Mouse (Mus musculus) kidney, postnatal 0 days (tissue): ENCODE results near the gene Snrpd3. TPM values are rescaled to one million over a fixed set of nuclear protein-coding genes. Genes with fewer than 3 reads are reported as not detected.
"Not testable (repeated sequence)": the region's sequence is repeated elsewhere in the genome, so short reads cannot be mapped to it uniquely, and the experiment has no call there.

Experiments used
- ATAC-seq: fragments of 200-750 bp; cut with Nextera tagmentation; replicated peaks from 2 replicates; pipeline ENCODE4 v1.8.0; 2017; ENCODE audit warnings: low read depth, moderate number of reproducible peaks, moderate TSS enrichment, moderate library complexity; ENCODE audit not compliant: low FRiP score
- DNase-seq: peaks from one replicate; pipeline ENCODE4 v3.0.0-alpha.2; 2016; ENCODE audit warnings: low spot score
- H3K27ac ChIP-seq: fragments of 300-500 bp; sonication (generic); 2 replicates; pipeline ENCODE4 v1.5.1; 2014; ENCODE audit warnings: mild to moderate bottlenecking
- H3K27me3 ChIP-seq: fragments of 300-500 bp; sonication (generic); 2 replicates; pipeline ENCODE4 v1.6.1; 2014; ENCODE audit warnings: low read length, mixed read lengths; ENCODE audit not compliant: insufficient read depth
- H3K36me3 ChIP-seq: fragments of 300-500 bp; sonication (generic); 2 replicates; pipeline ENCODE4 v1.6.1; 2014; ENCODE audit warnings: low read length, mixed read lengths; ENCODE audit not compliant: insufficient read depth
- H3K4me1 ChIP-seq: fragments of 300-500 bp; sonication (generic); replicated peaks from 2 replicates; pipeline ENCODE4 v1.6.1; 2014; ENCODE audit warnings: antibody characterized with exemption, low read length, mixed read lengths; ENCODE audit not compliant: insufficient read depth
- H3K4me2 ChIP-seq: fragments of 300-500 bp; sonication (generic); 2 replicates; pipeline ENCODE4 v1.6.1; 2014; ENCODE audit warnings: mild to moderate bottlenecking, low read length, moderate library complexity, mixed read lengths
- H3K4me3 ChIP-seq: fragments of 300-500 bp; sonication (generic); replicated peaks from 2 replicates; pipeline ENCODE4 v1.5.1; 2014; ENCODE audit warnings: low read depth, low read length
- H3K9ac ChIP-seq: fragments of 300-500 bp; sonication (generic); 2 replicates; pipeline ENCODE4 v1.6.1; 2014; ENCODE audit warnings: low read depth, low read length
- H3K9me3 ChIP-seq: fragments of 300-500 bp; sonication (generic); replicated peaks from 2 replicates; pipeline ENCODE4 v1.6.1; 2016; ENCODE audit warnings: low read length, inconsistent platforms, mixed read lengths
- CTCF ChIP-seq: IDR thresholded peaks from 2 replicates; pipeline ENCODE4 v1.5.1; 2016; ENCODE audit warnings: antibody characterized with exemption, low read depth, mild to moderate bottlenecking, moderate library complexity
- WGBS: fragments of 180-500 bp; shearing (Covaris S2); extraction: QIAGEN DNeasy Blood & Tissue Kit; methylation state at CpG from one replicate; pipeline ENCODE4 v1.1.7; 2014; 5-methylcytosine and 5-hydroxymethylcytosine counted together
- polyA plus RNA-seq: library from polyadenylated mRNA; unstranded; fragments of >200 nt; fragmentation: Nextera tagmentation; extraction: Ambion mirVana; gene quantifications from 2 replicates; pipeline ENCODE4 v1.2.1, GENCODE M21; 2015

The Snrpd3 gene
- polyA plus RNA-seq, 1 experiment from 2014 or later = 113 TPM

GRCm38 (mm10) chr10:75487131-75487530 is 30.2 kb upstream of the Snrpd3 start:
- 73% methylated on average over 3 of the region's 3 CpGs for WGBS

GRCm38 (mm10) chr10:75489522-75489921 is 27.8 kb upstream of the Snrpd3 start:
- ATAC-seq = no peak
- no peak for DNase-seq
- 67% methylated on average over 2 of the region's 2 CpGs for WGBS
- Histone ChIP-seq H3K4me2 (no peak overlapping the region), H3K4me3 (no peak overlapping the region), H3K4me1 (no peaks in the 10 kb centered on the region), H3K9me3 (no peaks in the 10 kb centered on the region), H3K9ac (no peak overlapping the region), H3K36me3 (no peaks in the 10 kb centered on the region), H3K27me3 (no peaks in the 10 kb centered on the region), H3K27ac (no peak overlapping the region)
- no peak for TF ChIP-seq CTCF

More at GRCm38 (mm10) chr10:75487131-75487530, 30.2 kb upstream of the Snrpd3 start:
- no peaks in the 10 kb centered on the region for H3K27me3 ChIP-seq
- TF ChIP-seq CTCF = no peak
- ATAC-seq (no peak), DNase-seq (peak; percentile 43)
- H3K4me2 ChIP-seq = no peak overlapping the region
- H3K4me1 ChIP-seq = no peaks in the 10 kb centered on the region
- H3K4me3 ChIP-seq = no peak overlapping the region
- no peaks in the 10 kb centered on the region for H3K36me3 ChIP-seq
- H3K9ac ChIP-seq = no peak overlapping the region
- no peak overlapping the region for H3K27ac ChIP-seq
- no peaks in the 10 kb centered on the region for H3K9me3 ChIP-seq

- Histone ChIP-seq H3K4me2 (no peak overlapping the region), H3K4me1 (no peaks in the 10 kb centered on the region), H3K36me3 (no peaks in the 10 kb centered on the region), H3K27me3 (no peaks in the 10 kb centered on the region), H3K27ac (no peak overlapping the region), H3K4me3 (no peak overlapping the region), H3K9me3 (no peaks in the 10 kb centered on the region), H3K9ac (no peak overlapping the region)
- no peak for ATAC-seq
- 89% methylated on average over 2 of the region's 2 CpGs for WGBS
- no peak for TF ChIP-seq CTCF
- no peak for DNase-seq
Observed at GRCm38 (mm10) chr10:75490731-75491130, 26.6 kb upstream of the Snrpd3 start.

- Histone ChIP-seq H3K9me3 (no peaks in the 10 kb centered on the region), H3K27me3 (no peaks in the 10 kb centered on the region), H3K9ac (no peak overlapping the region), H3K27ac (no peak overlapping the region), H3K4me3 (no peak overlapping the region), H3K4me2 (no peak overlapping the region), H3K36me3 (no peaks in the 10 kb centered on the region), H3K4me1 (no peaks in the 10 kb centered on the region)
- DNase-seq (no peak), ATAC-seq (no peak)
- WGBS = 83% methylated on average over 3 of the region's 3 CpGs
- no peak for TF ChIP-seq CTCF
Observed at GRCm38 (mm10) chr10:75491234-75491935, 26.0 kb upstream of the Snrpd3 start.

DNA sequence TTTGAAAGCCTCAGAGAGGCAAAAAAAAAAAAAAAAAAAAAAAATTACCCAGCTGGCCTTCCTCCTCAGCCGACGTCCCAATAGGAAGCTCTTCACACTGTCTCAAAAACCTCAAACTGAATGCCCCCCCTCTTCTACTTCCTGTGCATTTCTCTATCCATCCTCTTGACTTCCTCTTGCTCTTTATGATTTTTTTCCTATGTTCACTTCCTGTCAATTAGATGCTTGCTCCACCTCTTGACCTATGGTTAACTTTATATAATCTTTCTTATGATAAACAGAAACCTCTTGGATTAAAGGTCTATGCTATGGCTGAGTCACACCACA is 25.5 kb upstream of the Snrpd3 start:
- Histone ChIP-seq H3K9ac (no peak overlapping the region), H3K4me3 (no peak overlapping the region), H3K9me3 (no peaks in the 10 kb centered on the region), H3K27me3 (no peaks in the 10 kb centered on the region), H3K27ac (no peak overlapping the region), H3K36me3 (no peaks in the 10 kb centered on the region), H3K4me2 (no peak overlapping the region), H3K4me1 (no peaks in the 10 kb centered on the region)
- TF ChIP-seq CTCF = no peak
- peak; percentile 23 for DNase-seq
- ATAC-seq = no peak
- WGBS = 61% methylated on average over 2 of the region's 2 CpGs

DNA sequence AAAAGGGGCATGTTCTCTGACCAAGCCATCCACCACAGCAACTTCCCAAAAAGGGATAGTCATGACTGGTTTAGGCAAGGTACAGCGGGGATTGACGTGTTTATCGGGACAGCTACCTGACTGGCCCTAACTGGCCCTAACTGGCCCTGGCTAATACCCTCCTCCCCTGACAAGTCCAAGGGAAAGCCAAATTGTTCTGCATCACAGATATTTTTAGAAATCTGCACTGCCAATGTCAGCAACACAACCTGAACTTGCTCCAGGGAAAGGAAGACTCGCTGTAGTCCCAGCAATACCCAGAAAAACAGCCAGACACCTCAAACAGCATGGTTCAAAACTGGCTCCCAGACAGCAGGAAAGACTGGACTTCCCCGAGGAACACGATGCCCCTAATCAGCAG is 22.0 kb upstream of the Snrpd3 start:
- Histone ChIP-seq H3K4me3 (no peak overlapping the region), H3K4me1 (no peaks in the 10 kb centered on the region), H3K27me3 (no peaks in the 10 kb centered on the region), H3K4me2 (no peak overlapping the region), H3K36me3 (no peaks in the 10 kb centered on the region), H3K9ac (no peak overlapping the region), H3K9me3 (no peaks in the 10 kb centered on the region), H3K27ac (no peak overlapping the region)
- WGBS = 60% methylated on average over 6 of the region's 6 CpGs
- DNase-seq (no peak), ATAC-seq (no peak)
- no peak for TF ChIP-seq CTCF

- Histone ChIP-seq H3K4me1 (no peaks in the 10 kb centered on the region), H3K4me3 (no peak overlapping the region), H3K9ac (no peak overlapping the region), H3K27ac (no peak overlapping the region), H3K9me3 (no peaks in the 10 kb centered on the region), H3K36me3 (no peaks in the 10 kb centered on the region), H3K4me2 (no peak overlapping the region), H3K27me3 (no peaks in the 10 kb centered on the region)
- TF ChIP-seq CTCF = no peak
- ATAC-seq (no peak), DNase-seq (no peak)
Observed at GRCm38 (mm10) chr10:75495921-75496320, 21.4 kb upstream of the Snrpd3 start.

DNA sequence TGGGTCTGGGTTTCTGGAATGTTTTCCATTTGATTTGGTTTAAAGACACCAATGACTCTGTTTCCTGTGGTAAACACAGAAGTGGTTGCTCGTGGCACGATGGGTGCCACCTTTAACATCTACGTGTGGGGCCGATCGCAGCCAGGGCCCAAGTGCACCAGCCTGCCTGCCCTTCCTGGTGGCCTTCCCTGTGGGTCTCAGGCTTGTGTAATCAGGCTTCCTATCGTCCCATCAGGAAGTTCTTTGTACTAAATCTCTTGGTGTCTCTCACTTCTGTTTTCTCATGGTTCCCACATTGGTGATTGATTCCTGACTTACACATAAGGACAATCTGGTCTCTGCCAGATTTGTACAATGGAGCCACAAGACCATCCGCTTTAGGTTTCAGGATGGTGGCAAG is 18.1 kb upstream of the Snrpd3 start:
- H3K4me3 ChIP-seq, H3K27me3 ChIP-seq, ATAC-seq, H3K9ac ChIP-seq, H3K4me1 ChIP-seq, H3K9me3 ChIP-seq, H3K4me2 ChIP-seq, H3K27ac ChIP-seq, DNase-seq, H3K36me3 ChIP-seq: not testable (repeated sequence)
- 81% methylated on average over 7 of the region's 7 CpGs for WGBS
